Mouse (Mus musculus): ENCODE data around the gene Tac4.

Gene Tac4

GRCm38 (mm10) chr11:95261178-95261751, at the start of gene Tac4:
TSS of gene Tac4 (plus strand) at chr11:95261529.
- DNase-seq, result peak; percentile 16

DNA sequence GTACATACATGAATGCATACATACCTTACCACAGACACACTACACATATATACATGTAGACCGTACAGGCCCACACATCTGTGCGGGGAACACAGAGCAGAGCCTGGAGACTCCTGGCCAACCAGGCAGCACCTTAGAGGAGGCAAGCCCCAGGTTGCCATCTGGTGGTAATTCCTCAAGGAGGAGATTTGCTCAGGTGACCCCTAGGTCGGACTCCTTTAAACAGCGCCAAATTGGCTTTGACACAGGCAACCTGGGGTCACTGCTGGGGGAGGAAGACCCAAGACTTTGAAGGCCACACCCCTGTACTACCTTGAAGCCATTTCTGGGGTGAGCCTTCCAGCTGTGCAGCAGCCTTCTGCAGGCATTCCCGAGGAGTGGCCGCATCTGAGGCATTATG, 47.7 kb upstream of the Tac4 start:
- no peak for DNase-seq

DNA sequence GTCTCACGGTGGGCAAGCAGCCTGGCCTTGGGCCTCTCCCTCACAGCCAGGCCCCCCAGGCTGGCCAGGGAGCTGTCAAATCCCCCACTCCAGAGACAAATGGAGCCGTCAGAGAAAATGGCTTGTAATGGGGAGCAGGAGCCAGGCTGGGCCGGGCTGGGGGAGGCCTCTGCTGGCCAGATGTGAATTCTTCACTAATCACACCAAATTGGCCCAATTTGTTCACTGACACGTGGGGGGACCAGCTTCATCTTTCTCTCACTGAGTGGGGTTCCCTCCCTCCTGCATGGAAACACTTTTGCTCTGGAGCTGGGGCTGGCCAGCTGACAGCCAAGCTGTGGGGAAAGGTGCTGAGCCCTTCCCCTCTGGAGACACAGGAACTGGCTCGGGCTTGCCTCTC, 47.0 kb upstream of the Tac4 start:
- no peak for DNase-seq

DNA sequence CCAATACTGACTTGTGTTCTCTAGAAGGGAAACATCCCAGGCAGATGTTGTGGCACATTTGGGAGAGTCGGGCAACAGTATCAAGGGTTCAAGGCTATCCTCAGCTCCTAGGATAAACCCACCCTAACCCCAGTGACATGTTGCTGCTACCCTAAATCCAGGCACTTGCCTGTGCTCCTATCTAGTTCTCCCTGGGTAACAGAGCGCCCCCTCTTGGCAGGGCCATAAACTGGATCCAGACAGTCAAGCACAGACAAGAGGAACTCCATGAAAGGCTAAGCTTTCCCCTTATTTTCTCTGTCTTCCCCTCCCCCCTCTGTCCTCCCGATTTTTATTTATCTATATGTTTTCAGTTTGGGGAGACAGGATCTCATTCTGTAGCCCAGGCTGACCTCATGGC, 45.1 kb upstream of the Tac4 start:
- no peak for DNase-seq

DNA sequence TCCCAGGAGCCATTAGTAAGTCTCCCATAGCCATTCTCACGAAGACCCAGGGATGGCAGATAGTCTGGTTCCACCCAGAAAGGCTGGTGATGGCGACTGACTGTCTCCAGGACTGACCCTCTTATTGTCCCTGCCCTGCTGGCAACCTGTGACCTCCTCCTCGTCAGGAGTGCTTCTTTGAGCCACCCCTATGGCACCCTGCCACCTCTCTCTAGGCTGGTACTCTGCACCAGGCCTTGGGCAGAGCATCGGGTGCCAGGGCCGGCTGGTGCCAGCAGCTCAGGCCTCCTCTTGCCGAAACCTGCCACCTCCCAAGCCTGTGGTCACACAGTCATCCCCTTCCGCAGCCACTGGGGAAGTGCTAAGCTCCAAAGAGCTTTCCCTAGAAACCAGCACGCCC, 42.2 kb upstream of the Tac4 start:
- DNase-seq, result no peak

DNA sequence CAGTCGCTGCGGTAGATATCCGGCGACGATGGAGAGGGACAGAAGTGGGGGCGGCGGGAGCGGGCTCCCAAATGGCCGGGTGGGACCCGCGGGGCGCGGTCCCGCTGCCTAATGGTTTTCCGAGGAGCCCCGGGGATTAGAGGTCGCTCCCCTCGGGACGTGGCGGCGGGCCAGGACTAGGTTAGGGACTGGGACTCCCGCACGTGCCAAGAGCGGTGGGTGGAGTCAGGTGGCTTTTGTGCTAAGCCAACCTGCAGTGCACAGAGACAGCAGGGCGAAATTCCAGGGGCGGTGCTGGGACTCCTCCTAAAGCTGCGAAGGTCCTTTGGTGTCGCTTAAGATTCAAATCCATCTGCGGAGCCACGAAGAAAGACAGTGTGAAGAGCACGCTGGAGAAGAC, 37.9 kb upstream of the Tac4 start:
- DNase-seq, result peak; percentile 3

- DNase-seq, result no peak
Measured at GRCm38 (mm10) chr11:95224124-95224893, 37.0 kb upstream of the Tac4 start.

DNA sequence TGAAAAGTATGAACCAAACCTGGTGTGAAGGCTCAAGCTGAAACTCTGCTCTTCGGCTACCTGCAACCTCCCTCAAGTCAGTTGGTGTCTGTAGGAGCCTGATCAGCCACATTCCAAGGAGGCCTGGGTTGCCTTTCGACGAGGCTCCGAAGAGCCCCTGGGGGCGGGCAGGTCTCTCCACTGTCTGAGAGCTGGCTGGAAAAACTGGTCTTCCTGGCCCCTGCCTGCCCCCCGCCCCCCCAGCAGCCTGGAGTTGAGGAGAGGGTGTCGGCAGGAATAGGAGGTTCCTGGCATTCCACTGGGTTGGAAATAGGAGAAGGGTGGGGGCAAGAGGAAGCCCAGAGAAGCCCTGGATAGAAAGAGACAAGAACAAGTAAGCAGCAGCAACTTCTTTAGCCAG, 35.9 kb upstream of the Tac4 start:
- DNase-seq, result no peak

GRCm38 (mm10) chr11:95227467-95227866, 33.9 kb upstream of the Tac4 start:
- DNase-seq, result no peak

DNA sequence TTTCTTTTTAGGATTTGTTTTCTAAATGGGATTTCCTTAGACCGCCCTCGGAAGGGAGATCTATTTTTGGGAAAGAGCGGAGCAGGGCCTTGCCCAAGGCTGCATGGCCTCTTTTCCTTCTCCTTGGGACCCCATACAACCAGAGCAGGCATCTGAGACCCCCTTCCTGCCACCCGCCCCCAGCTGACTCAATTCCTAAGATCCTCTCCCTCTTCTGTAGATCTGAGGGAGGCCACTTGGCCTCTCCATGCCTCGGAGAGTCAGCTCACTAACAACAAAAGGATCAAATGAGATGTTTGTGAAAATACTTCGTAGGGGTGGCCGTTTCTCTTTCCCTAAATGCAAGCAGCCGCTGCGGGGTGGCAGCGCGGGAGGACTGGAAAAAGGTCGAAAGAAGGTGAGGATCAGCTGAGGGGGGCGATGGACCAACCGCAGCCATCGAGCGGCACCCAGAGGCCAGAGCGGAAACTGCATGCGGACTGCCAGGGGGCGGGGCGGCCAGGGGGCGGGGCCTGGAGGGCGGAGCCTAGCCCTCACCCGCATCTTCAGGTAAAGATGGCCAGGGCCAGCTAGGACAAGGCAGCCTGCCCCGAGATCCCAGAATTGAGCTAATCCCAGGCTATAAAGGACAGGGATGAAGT, 29.5 kb upstream of the Tac4 start:
- peak; percentile 53 for DNase-seq

DNA sequence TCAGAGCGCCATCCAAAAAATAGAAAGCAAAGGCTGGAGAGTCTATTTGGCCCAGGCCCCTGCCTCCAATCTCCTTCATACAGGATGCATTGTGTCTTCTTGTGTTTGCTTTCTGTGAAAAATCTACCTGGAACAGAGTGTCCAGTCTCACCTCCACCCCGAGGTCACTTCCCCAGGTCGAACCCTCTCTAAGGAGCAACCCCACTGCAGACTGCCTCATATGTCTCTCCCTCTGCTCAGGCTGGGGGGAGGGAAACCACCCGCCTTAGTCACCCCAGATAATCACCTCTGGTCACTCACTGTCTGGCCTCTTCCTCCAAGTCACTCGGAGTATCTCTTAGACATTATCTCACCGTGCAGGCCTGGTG, 29.0 kb upstream of the Tac4 start:
- DNase-seq, result no peak

DNA sequence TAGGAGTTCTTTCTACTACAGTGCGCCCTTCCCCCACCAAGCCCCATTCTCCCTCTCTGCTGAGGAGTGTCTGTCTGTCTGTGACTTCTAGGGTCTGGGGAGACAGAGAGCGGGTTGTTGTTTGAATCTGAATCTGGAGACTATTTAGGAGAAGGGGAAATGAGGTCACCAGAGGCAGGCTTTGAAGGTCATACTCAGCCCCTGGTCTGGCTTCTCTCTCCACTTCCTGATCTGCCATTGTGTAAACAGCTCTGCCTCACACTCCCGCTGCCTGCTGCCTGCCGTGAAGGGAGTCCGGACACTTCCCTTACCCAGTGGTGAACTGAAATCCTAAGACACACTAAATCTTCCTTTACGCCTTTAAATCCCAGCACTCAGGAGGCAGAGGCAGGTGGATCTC, 22.9 kb upstream of the Tac4 start:
- DNase-seq, result no peak

GRCm38 (mm10) chr11:95242653-95243052, 18.7 kb upstream of the Tac4 start:
- no peak for DNase-seq

GRCm38 (mm10) chr11:95245456-95245855, 15.9 kb upstream of the Tac4 start:
- no peak for DNase-seq

DNA sequence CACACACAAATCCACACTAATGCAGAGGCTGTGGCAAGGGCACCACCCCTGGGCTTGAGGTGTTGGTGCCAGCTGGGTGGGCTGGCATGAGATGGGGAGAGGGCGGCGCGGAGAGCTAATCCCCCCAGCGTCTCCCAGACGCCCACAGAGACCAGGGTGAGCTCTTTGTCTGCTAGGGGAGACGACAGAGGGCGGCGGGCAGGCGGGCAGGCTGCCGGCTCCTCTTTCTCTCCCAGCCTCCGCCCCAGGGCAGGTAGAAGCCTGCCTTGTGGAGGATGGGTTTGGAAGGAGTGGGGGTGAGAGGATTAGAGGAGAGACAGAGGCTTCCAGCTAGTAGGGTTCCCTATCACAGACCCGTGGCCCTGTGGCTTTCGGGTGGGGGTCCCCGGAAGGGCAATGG, 14.3 kb upstream of the Tac4 start:
- no peak for DNase-seq

- no peak for DNase-seq
Measured at GRCm38 (mm10) chr11:95250110-95250509, 11.2 kb upstream of the Tac4 start.

DNA sequence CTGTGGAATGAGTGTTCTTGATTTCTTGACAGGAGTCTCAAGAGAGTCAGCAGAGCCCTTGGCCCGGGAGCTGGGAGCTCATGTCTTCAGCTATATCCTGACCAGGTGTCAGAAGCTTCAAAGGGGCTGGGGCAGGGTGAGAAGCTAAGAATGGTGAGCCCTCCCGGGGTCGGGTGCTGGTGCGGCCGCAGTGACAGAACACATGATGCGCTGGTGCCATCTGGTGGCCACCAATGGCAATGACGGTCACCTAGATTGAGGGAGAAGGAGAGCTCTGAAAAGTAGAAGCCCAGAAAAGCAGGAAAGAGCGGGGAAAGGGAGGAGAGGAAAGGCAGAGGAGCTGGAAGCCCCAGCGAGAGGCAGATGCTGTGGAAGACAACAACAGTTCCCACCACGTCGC, 10.0 kb upstream of the Tac4 start:
- peak; percentile 55 for DNase-seq

DNA sequence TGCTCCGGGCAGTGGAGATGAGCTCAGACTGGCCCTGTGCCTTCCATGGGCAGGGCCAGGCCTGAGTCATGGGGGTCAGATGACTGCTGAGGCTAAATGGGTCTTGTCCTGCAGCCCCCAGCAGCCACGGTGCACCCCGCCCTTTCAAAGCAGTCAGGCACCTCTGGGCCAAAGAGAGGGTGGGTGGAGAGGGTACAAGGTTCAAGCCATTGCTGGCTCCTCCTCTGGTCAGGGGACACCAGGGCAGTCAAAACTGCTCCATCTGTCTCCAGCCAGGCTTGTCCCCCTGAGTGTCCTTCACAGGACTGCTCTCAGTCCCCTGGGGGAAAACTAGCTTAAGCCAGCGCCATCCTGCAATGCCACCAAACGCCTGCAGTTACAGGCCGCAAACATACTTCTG, 9.2 kb upstream of the Tac4 start:
- DNase-seq, result no peak

- no peak for DNase-seq
Measured at GRCm38 (mm10) chr11:95254165-95254564, 7.2 kb upstream of the Tac4 start.

- DNase-seq, result no peak
Measured at GRCm38 (mm10) chr11:95255747-95256146, 5.6 kb upstream of the Tac4 start.

- no peak for DNase-seq
Measured at GRCm38 (mm10) chr11:95257930-95258329, 3.4 kb upstream of the Tac4 start.

DNA sequence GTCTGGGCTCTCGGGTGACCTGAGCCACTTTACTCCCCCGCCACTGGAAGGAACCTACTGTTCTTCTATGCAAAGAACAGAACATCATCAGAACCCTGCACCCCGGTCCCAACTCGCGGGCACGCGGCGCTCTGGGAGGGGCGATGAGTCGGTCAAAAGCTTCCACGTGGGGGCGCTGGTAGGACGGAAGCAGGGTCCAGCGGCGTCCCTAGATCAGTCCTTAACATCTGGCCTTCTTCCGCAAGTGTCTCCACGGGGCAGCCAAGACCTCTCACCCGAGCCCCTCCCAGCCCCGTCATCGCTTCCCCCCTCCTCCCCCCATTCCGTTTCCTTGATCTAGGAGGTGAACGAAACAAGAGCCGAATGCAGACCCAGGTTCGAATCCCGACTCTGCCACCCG, 2.8 kb upstream of the Tac4 start:
- peak; percentile 39 for DNase-seq

- DNase-seq, result peak; percentile 86
Measured at GRCm38 (mm10) chr11:95259088-95259849, 2.1 kb upstream of the Tac4 start.
